ENCODE assay signal across 10 mouse cellular contexts in the genomic region with DNA sequence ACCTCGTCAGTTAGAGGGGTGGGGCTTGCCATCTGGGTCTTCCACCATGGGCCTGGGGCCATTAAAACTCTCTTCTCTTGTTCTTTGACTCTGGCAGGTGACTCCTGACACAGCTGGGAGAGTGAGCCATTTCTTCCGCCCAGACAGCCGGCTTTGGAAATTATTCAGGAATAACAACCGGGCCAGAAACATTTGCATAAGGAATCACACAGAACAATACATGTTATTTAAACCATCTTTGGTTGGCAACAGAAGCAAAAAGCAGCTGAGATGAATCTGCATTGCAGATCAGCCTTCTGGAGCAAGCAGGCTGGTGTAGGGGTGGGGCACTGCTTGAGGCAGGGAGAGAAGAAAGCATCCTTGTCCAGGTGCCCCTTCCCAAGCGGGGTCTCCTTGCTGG.
DNase-seq lines count a peak whose midpoint lies in the region; ATAC-seq and TF ChIP-seq lines count a peak whose summit lies in the region.
"Had no signal": no experiment of that assay in that cellular context is flagged by ENCODE, and none has a peak within 500 bp of the region (broad histone marks: within the 10 kb centered on the region; RNA-seq: fewer than 3 reads in every experiment).

No protein-coding gene starts in this region.

- no peak for TF ChIP-seq POLR2A in lung, adult 2 months (IDR thresholded peaks at IDR 0.05; ENCODE audit: borderline replicate concordance, extremely low read depth, low read depth, low read length)

- no peak overlapping the region for H3K4me2 ChIP-seq in forebrain, embryonic 16.5 days (ENCODE audit: low read length)
- no peak overlapping the region for H3K4me2 ChIP-seq in neural tube, embryonic 13.5 days
- H3K4me2 ChIP-seq: heart, embryonic 15.5 days had no signal

- no peaks in the 10 kb centered on the region for H3K36me3 ChIP-seq in forebrain, embryonic 16.5 days (ENCODE audit: control insufficient read depth, insufficient read depth)
- no peaks in the 10 kb centered on the region for H3K36me3 ChIP-seq in neural tube, embryonic 13.5 days
- H3K36me3 ChIP-seq: heart, embryonic 15.5 days had no signal

- no peaks in the 10 kb centered on the region for H3K9me3 ChIP-seq in forebrain, embryonic 16.5 days (ENCODE audit: control insufficient read depth, low read length)
- no peaks in the 10 kb centered on the region for H3K9me3 ChIP-seq in neural tube, embryonic 13.5 days
- H3K9me3 ChIP-seq: heart, embryonic 15.5 days had no signal

- peak overlapping the region; percentile 78 for H3K27ac ChIP-seq in forebrain, embryonic 16.5 days (ENCODE audit: low read length)
- peak overlapping the region; percentile 50 for H3K27ac ChIP-seq in neural tube, embryonic 13.5 days (replicated peaks)
- H3K27ac ChIP-seq: heart, embryonic 15.5 days had no signal

- no peaks in the 10 kb centered on the region for H3K27me3 ChIP-seq in forebrain, embryonic 16.5 days (replicated peaks; ENCODE audit: control insufficient read depth, insufficient read depth, low read length)
- H3K27me3 ChIP-seq in neural tube, embryonic 13.5 days = no peaks in the 10 kb centered on the region
- H3K27me3 ChIP-seq: heart, embryonic 15.5 days had no signal

- no peak for DNase-seq in frontal cortex, postnatal 25 days (ENCODE audit: low spot score in 2 of 2)
- DNase-seq in layer of hippocampus, adult 9-10 months (ENCODE audit: low spot score) = peak; percentile 45
- DNase-seq in lung, adult 2 months = no peak
- DNase-seq in adrenal gland, adult 18-20 months (ENCODE audit: low spot score in 2 of 2) = no peak
- DNase-seq in lung, adult 18-20 months = no peak

- no peak overlapping the region for H3K9ac ChIP-seq in forebrain, embryonic 16.5 days (replicated peaks; ENCODE audit: low read depth, low read length)
- no peak overlapping the region for H3K9ac ChIP-seq in neural tube, embryonic 13.5 days
- H3K9ac ChIP-seq: heart, embryonic 15.5 days had no signal

- H3K4me1 ChIP-seq in forebrain, embryonic 16.5 days (replicated peaks; ENCODE audit: control insufficient read depth, insufficient read depth, low read length) = peaks cover 26% of the 10 kb centered on the region
- H3K4me1 ChIP-seq in neural tube, embryonic 13.5 days (replicated peaks) = peaks cover 20% of the 10 kb centered on the region
- no peaks in the 10 kb centered on the region for H3K4me1 ChIP-seq in lung, adult 2 months (ENCODE audit: control insufficient read depth, insufficient read depth, low read length)

- H3K4me3 ChIP-seq in forebrain, embryonic 16.5 days (replicated peaks; ENCODE audit: low read length) = no peak overlapping the region
- no peak overlapping the region for H3K4me3 ChIP-seq in neural tube, embryonic 13.5 days
- H3K4me3 ChIP-seq in lung, adult 2 months (replicated peaks; ENCODE audit: extremely low read depth, low read depth, low read length) = no peak overlapping the region
- H3K4me3 ChIP-seq: heart, embryonic 15.5 days had no signal

- TF ChIP-seq CTCF in lung, adult 2 months (IDR thresholded peaks at IDR 0.05; ENCODE audit: insufficient read depth, low read length) = no peak

- 11% methylated on average over 5 of the region's 5 CpGs for WGBS in forebrain, embryonic 16.5 days
- WGBS in neural tube, embryonic 13.5 days = 24% methylated on average over 5 of the region's 5 CpGs
- 77% methylated on average over 5 of the region's 5 CpGs for WGBS in lung, adult 2 months

- ATAC-seq in frontal cortex, adult (ENCODE audit: low TSS enrichment) = peak; percentile 83
- ATAC-seq in forebrain, embryonic 16.5 days = peak; percentile 94
- ATAC-seq in neural tube, embryonic 13.5 days (ENCODE audit: low read depth) = no peak; the same call in 1 of the 2 replicates
- ATAC-seq: Patski had no signal
